Mouse (Mus musculus): ENCODE results near the gene Pip4k2a. TPM values are rescaled to one million over a fixed set of nuclear protein-coding genes. Genes with fewer than 3 reads are reported as not detected.
A peak's percentile ranks its signal among the peaks of the same experiment; 100 is the strongest.

Gene Pip4k2a
- polyA plus RNA-seq, 1 experiment from 2014 or later, result 8.3 TPM

GRCm38 (mm10) chr2:18841051-18841450 is 156.9 kb downstream of the Pip4k2a start:
- Histone ChIP-seq H3K27me3 (no peaks in the 10 kb centered on the region), H3K27ac (no peak overlapping the region), H3K36me3 (peaks cover 19% of the 10 kb centered on the region), H3K9ac (replicated peaks) (no peak overlapping the region), H3K4me2 (replicated peaks) (no peak overlapping the region), H3K4me1 (replicated peaks) (no peaks in the 10 kb centered on the region), H3K9me3 (no peaks in the 10 kb centered on the region), H3K4me3 (replicated peaks) (no peak overlapping the region)
- 97% methylated on average over 8 of the region's 8 CpGs for WGBS
- no peak for ATAC-seq

DNA sequence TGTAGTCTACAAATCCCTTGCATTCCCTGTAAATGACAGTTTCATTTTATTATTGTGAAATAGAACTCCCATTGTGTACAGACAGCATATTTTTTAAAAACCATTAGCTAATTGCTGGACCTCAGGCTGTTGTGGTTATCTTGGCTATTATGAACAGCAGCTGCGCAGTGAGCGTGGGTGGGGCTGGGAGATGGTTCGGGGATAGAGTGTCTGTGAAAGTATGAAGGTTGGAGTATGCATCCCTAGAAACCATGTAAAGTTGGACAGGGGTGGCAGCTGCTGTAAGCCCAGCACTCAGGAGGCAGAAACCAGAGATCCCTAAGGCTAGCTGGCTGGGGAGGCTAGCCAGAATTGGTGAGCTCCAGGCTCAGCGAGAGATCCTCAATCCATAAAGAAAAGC is 158.4 kb downstream of the Pip4k2a start:
- Histone ChIP-seq H3K9me3 (no peaks in the 10 kb centered on the region), H3K36me3 (peaks cover 16% of the 10 kb centered on the region), H3K9ac (replicated peaks) (no peak overlapping the region), H3K4me3 (replicated peaks) (no peak overlapping the region), H3K27me3 (no peaks in the 10 kb centered on the region), H3K27ac (no peak overlapping the region), H3K4me1 (replicated peaks) (no peaks in the 10 kb centered on the region), H3K4me2 (replicated peaks) (no peak overlapping the region)
- 94% methylated on average over 4 of the region's 4 CpGs for WGBS
- ATAC-seq, result no peak

DNA sequence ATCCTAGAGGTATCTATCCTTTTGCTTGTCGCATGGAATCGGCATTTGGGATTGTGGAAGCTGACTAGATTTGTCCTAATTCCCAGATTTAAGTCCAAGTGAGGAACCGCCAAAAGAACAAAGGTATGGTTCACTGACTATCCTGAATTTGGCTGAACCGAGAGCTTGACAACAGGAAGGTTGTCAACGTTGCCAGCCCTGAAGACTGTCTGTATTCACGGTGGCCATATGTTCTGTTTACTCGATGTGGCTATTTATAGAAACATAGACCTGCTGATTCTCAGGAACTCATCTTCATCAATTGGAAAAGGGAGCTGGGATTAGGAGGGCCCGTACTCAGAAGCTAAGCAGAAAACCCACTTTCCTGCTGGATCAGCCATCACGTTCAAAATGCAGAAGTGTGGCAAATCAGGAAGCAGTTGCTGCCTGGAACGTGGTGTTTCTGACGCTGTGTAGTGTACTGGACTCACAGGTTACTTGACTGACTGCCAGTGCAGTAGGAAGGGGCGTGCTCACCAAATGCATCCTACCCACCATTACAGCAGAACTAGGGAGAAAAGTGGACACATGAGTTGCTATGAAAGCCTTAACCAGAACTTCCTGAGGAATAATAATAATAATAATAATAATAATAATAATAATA is 162.5 kb downstream of the Pip4k2a start:
- ATAC-seq, result no peak
- H3K9ac ChIP-seq (replicated peaks), result no peak overlapping the region
- H3K4me2 ChIP-seq (replicated peaks), result no peak overlapping the region
- H3K36me3 ChIP-seq, result no peaks in the 10 kb centered on the region
- no peaks in the 10 kb centered on the region for H3K27me3 ChIP-seq
- no peaks in the 10 kb centered on the region for H3K4me1 ChIP-seq (replicated peaks)
- no peak overlapping the region for H3K27ac ChIP-seq
- no peaks in the 10 kb centered on the region for H3K9me3 ChIP-seq
- 92% methylated on average over 12 of the region's 12 CpGs for WGBS
- no peak overlapping the region for H3K4me3 ChIP-seq (replicated peaks)

DNA sequence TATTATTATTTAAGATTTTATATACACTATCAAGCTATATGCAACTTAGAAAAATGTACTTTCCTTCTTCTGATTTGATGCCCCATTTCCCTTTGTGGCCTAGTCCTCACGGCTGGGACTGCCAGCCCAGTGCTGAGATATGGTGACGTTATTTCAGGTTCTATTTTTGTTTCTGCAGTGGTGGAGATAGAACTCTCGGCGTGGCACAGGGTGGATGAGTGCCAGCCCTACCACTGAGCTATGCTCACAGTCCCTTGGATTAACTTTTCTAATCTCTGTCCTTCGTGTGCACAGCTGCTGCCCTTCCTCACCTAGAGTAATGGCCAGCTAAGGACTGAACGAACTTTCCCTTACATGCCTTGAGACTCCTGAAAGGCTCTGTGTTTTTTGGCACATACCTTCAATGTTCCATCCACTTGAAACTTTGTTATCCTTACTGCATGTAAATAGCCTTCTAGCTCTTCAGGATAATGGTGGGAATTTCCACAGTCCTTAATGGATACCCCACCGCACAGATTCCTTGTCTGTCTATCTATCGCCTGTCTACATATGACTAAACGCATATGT is 164.8 kb downstream of the Pip4k2a start:
- no peaks in the 10 kb centered on the region for H3K4me1 ChIP-seq (replicated peaks)
- ATAC-seq, result no peak
- no peaks in the 10 kb centered on the region for H3K9me3 ChIP-seq
- H3K36me3 ChIP-seq, result no peaks in the 10 kb centered on the region
- H3K4me2 ChIP-seq (replicated peaks), result no peak overlapping the region
- H3K27ac ChIP-seq, result no peak overlapping the region
- no peaks in the 10 kb centered on the region for H3K27me3 ChIP-seq
- H3K9ac ChIP-seq (replicated peaks), result no peak overlapping the region
- 85% methylated on average over 9 of the region's 9 CpGs for WGBS
- H3K4me3 ChIP-seq (replicated peaks), result no peak overlapping the region

DNA sequence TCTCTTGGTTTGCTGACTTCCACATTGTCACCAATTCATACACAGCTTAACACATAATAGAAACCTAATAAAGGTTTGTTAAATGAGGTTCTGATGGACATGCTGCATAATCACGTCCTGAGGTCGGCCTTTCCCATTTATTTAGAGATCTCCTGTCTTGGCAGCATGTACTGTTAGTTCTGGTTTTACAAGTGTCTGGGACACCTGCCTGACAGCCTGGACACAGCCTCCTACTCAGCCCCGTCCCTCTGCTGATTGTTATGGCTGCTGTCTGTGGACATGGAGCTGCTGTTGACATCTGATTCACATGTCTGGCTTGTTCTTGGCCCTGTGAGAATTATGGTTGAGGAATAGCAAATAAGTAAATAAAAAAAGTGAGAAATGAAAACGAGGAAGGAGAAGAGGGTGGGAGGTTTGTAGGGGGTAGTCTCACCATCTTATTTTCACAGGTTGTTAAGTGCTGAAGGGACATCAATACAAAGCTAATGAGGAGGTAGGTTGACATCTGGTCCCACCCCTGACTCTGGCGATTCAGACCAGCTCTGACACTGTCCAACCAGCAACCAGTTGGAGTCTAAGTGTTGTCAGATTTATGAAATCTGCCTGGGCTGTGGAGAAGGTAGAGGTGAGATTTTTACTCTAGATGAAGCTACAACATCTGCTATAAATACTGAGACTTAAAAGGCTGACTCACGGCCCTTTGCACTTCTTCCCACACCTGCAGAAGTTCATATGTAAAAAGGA is 166.7 kb downstream of the Pip4k2a start:
- H3K27ac ChIP-seq, result no peak overlapping the region
- no peak overlapping the region for H3K4me3 ChIP-seq (replicated peaks)
- H3K4me2 ChIP-seq (replicated peaks), result no peak overlapping the region
- no peak overlapping the region for H3K9ac ChIP-seq (replicated peaks)
- H3K4me1 ChIP-seq (replicated peaks), result no peaks in the 10 kb centered on the region
- H3K27me3 ChIP-seq, result no peaks in the 10 kb centered on the region
- 78% methylated on average over 6 of the region's 6 CpGs for WGBS
- no peaks in the 10 kb centered on the region for H3K9me3 ChIP-seq
- ATAC-seq, result no peak
- H3K36me3 ChIP-seq, result no peaks in the 10 kb centered on the region

- Histone ChIP-seq H3K4me3 (replicated peaks) (no peak overlapping the region), H3K9me3 (no peaks in the 10 kb centered on the region), H3K36me3 (no peaks in the 10 kb centered on the region), H3K27ac (no peak overlapping the region), H3K27me3 (no peaks in the 10 kb centered on the region), H3K4me2 (replicated peaks) (no peak overlapping the region), H3K9ac (replicated peaks) (no peak overlapping the region), H3K4me1 (replicated peaks) (peaks cover 20% of the 10 kb centered on the region)
- ATAC-seq, result peak; percentile 62; the same call in 1 of the 2 replicates
- 62% methylated on average over 9 of the region's 9 CpGs for WGBS
Measured at GRCm38 (mm10) chr2:18822711-18823110, 175.2 kb downstream of the Pip4k2a start.

DNA sequence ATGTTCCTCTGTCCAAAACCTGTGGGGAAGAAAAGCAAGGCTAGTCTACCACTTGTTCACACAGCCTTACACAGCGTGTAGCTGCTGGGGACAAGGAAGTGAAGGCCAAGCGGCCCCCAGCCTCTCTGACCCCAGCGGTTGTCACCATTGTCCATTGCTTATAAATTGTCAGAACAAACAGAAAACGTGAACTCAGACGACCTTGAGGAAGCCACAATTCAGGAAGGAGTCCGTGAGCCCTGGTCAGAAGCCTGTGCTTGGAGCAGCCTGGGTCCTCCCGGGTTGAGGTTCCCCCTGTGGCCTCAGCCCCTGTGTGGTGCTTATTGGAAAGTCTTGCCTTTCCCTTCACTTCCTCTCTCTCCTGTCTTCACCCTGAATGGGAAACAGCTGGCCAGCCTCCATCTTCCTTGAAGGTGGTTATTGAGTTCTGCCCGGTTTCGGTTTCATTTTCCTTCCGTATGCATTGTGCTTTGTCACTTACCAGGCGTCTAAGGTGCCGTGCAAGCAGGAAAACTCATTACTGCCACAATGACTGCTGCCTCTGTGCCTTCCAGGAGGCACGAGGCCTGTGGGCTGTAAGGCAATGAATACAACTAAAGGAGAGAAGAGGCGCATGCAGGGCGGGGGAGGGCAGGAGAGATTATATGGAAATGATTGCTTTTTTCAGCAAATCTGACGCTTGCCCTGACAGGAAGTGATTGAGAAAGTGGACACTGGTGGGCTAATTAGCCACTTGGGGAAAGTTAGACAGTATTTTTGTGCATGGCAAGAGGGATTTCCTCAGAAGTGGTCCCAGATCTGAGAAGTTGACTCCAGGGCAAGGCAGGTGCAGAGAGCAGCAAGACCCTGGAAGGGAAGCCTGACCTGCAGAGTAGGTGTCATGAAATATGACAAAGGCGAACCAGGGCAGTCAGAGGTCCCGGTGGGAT is 176.2 kb downstream of the Pip4k2a start:
- peak overlapping the region; percentile 27; the same call in 1 of the 2 replicates for H3K4me2 ChIP-seq (replicated peaks)
- H3K27me3 ChIP-seq, result no peaks in the 10 kb centered on the region
- H3K9me3 ChIP-seq, result no peaks in the 10 kb centered on the region
- 0 out of 2 replicates have a peak overlapping the region, but pooled peaks have one; percentile 10 for H3K9ac ChIP-seq (replicated peaks)
- no peaks in the 10 kb centered on the region for H3K36me3 ChIP-seq
- ATAC-seq, result peak; percentile 64; the same call in 1 of the 2 replicates
- peaks cover 20% of the 10 kb centered on the region for H3K4me1 ChIP-seq (replicated peaks)
- peak overlapping the region; percentile 40 for H3K27ac ChIP-seq
- no peak overlapping the region for H3K4me3 ChIP-seq (replicated peaks)
- 56% methylated on average over 18 of the region's 18 CpGs for WGBS

DNA sequence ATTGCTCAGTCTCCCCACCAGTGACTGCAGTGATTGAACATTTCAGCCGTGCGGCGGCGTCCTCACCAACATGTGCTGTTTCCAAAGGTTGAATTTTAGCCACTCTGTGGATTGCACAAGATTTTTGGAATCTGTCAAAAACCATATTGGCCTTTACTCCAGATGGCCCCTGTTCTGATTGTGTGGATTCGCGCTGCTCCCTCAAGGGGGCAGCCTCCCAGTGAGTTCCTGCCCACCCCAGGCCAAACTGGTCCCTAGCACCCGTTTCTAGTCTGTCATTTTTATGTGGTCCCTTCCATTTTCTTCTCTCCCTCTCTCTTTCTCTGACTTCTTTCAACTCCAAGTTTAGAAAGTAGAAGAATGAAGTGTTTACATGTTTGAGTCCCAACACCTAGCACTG is 178.4 kb downstream of the Pip4k2a start:
- Histone ChIP-seq H3K4me2 (replicated peaks) (no peak overlapping the region), H3K9me3 (no peaks in the 10 kb centered on the region), H3K36me3 (no peaks in the 10 kb centered on the region), H3K4me3 (replicated peaks) (no peak overlapping the region), H3K27ac (no peak overlapping the region), H3K4me1 (replicated peaks) (peaks cover 20% of the 10 kb centered on the region), H3K27me3 (no peaks in the 10 kb centered on the region), H3K9ac (replicated peaks) (no peak overlapping the region)
- ATAC-seq, result no peak
- 77% methylated on average over 7 of the region's 7 CpGs for WGBS

- no peaks in the 10 kb centered on the region for H3K27me3 ChIP-seq
- 89% methylated on average over 2 of the region's 2 CpGs for WGBS
- ATAC-seq, result no peak
Measured at GRCm38 (mm10) chr2:18816036-18816435, 181.9 kb downstream of the Pip4k2a start.

DNA sequence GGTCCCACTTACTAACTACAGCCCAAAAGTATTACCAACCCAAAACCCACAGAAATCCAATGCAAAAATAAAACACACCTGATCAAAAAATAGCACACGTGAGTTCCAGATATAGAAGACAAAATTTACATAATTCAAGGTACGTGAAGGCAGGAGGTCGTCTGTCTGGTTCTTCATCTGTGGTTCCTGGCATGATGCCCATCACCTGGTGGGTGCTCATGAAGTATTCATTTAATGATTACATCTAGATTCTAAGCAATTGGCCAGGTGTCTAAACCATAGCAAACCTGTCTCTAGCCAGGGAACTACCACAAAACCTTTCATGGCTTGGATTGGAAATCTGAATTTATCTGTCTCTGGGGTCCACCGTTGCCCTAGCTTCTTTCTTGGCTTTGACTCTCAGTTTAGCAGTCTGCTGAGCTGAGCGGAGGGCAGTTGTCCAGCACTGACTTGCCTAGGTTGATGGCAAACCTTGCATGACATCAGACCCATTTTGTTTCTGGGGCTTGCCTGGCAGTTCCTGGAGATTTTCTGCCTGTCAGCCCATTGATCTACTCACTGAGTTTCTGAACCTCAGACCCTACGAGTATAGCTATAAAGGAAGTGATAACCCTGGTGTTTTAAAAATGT is 182.5 kb downstream of the Pip4k2a start:
- Histone ChIP-seq H3K9me3 (no peaks in the 10 kb centered on the region), H3K9ac (replicated peaks) (no peak overlapping the region), H3K4me1 (replicated peaks) (no peaks in the 10 kb centered on the region), H3K4me3 (replicated peaks) (no peak overlapping the region), H3K4me2 (replicated peaks) (no peak overlapping the region), H3K27me3 (no peaks in the 10 kb centered on the region), H3K36me3 (no peaks in the 10 kb centered on the region), H3K27ac (no peak overlapping the region)
- ATAC-seq, result no peak
- 84% methylated on average over 6 of the region's 6 CpGs for WGBS

More at GRCm38 (mm10) chr2:18816036-18816435, 181.9 kb downstream of the Pip4k2a start:
- H3K4me2 ChIP-seq (replicated peaks), result no peak overlapping the region
- H3K4me3 ChIP-seq (replicated peaks), result no peak overlapping the region
- H3K27ac ChIP-seq, result no peak overlapping the region
- no peak overlapping the region for H3K9ac ChIP-seq (replicated peaks)
- H3K36me3 ChIP-seq, result no peaks in the 10 kb centered on the region
- H3K9me3 ChIP-seq, result no peaks in the 10 kb centered on the region
- no peaks in the 10 kb centered on the region for H3K4me1 ChIP-seq (replicated peaks)

GRCm38 (mm10) chr2:18814447-18814804 is 183.5 kb downstream of the Pip4k2a start:
- Histone ChIP-seq H3K36me3 (no peaks in the 10 kb centered on the region), H3K4me1 (replicated peaks) (no peaks in the 10 kb centered on the region), H3K4me3 (replicated peaks) (no peak overlapping the region), H3K27me3 (no peaks in the 10 kb centered on the region), H3K9ac (replicated peaks) (no peak overlapping the region), H3K27ac (no peak overlapping the region), H3K9me3 (no peaks in the 10 kb centered on the region), H3K4me2 (replicated peaks) (no peak overlapping the region)
- 0 out of 2 replicates have a peak, but pooled peaks have one; percentile 53 for ATAC-seq
- 59% methylated on average over 5 of the region's 5 CpGs for WGBS

Measured in midbrain, embryonic 13.5 days (tissue).